Mouse (Mus musculus): ENCODE data around the gene Rnf19b. TPM values are rescaled to one million over a fixed set of nuclear protein-coding genes. Genes with fewer than 3 reads are reported as not detected.

Gene Rnf19b
- total RNA-seq, 2 experiments from 2014 or later, result 17.8 to 20.2 TPM

DNA sequence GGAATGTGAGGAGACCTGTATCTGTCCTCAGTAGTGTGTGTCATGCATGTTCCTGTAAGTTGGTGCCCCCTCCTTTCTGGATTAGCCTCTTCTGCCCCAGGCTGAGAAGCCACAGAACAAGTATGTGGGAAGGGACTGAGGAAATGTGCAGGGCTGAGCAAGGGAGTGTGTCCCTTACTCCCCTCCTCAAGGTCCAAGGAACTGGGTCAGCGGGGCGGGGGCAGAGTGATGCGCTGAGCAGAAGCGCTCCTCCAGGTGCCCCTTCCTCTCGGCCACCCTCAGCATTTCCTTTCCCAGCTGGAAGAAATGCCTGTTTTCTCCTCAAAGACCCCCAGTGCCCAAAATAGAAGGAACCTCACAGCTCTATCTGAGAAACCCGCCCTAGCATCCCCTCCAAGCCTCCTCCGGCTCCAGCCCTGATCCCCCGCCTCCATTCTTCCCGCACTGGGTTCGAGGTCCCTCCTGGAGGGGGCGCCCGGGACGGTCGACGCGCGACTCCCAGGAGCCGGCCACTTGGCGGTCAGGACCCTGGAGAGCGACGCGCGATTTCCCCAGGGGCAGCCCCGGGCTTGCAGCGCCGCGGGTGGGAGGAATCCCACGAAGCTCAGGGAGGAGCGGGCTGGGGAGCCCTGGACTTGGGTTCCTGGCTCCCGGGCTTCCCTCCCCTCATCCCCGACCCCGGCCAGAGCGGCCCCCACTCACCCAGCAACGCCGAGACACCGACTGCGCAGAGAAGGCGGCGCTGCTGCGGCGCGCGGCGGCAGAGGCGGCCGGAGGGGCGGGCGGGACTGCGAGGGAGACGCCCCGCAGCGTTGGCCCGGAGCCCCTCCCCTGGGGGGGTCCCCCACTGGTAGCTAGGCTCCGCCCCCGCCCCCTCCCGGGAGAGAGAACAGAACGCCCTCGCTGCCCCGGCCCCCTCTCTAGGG, 62.7 kb downstream of the Rnf19b start:
- DNase-seq, result peak; percentile 37

DNA sequence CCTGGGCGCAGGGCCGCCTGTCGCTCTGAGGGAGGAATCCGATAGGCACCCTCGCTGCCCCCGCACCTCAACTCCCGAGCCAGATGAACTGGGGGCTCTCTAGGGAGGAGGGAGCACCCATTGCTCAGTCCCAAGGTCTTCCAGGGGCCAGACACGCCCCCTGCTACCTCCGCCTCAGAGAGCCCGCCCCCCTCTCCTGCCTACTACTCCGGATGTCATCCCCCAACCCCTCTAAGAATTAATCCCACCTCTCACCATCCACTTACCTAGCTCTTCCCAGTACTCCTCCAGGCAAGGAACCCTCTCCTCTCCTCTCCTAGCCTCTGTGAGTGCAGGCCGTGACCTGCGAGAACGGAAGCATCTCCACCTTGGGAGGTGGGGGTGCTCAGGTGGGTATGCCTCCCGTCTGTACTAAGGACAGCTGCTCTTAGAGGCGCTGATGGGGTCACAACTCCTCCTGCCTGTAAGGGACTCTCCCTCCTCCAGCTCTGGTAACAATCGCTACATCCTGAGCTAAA, 63.6 kb downstream of the Rnf19b start, which contains the start of gene Hpca:
Gene Hpca (minus strand): TSS at position 468 of the 518 bp plus-strand sequence.
- no peak for DNase-seq

DNA sequence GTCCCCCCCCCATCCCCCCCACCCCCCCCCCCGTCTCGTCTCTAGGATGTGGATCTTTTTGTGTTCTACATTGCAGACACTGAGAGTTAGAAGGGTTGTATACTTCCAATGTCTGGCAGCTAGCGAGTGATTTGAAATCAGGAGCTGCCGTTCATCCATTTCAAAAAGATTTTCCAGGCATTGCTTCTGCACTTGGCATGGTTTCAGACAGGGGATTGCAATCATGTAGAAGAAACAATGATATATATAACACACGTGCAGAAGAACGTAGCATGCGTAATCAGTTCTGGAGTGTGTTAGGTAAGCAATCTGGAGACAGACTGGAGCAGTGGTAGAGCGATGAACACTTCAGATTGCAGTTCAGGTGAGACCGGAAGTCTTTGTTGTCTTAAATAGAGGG, 64.0 kb downstream of the Rnf19b start:
- DNase-seq, result no peak

DNA sequence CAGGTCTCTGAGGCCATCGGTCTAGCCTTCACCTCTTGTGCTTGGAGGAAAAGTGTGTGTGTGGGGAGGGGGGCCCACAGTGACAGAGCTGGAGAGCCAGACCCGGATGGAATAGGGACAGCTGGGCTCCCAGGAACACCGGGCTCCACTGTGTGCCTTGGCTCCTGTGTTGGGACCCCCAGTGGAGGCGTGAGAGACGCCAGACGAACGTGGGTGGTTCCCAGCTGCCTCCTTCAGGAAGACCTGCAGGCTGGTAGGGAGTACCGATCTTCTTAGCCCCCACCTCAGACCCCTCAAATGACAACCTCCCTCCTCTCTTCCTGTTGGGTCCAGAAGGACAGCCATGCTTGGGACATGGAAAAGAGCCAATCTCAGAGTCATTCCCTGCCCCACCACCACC, 64.6 kb downstream of the Rnf19b start:
- no peak for DNase-seq

DNA sequence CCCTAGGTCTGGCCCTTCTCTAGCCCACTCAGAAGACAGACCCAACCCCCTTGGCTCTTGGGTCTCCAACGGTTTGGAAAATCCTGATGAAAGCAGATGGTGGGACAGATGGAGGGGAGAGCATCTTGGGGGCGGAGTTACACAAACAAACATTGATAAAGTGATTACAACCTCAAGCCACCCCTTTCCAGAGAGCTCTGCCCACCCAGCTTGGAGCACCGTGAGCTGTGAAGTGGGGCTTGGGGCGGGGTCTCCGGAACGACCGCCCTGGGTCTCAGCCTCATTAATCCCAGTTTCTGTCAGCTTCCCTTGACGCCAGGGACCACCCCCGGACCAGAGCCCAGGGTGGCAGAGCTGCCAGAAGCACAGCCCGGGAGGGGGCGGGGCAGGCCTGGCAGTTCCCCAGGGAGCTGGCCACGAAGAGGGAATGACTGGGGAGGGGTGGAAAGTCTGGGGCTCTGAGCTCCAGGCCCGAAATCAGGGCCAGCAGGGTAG, 66.6 kb downstream of the Rnf19b start:
- DNase-seq, result no peak

DNA sequence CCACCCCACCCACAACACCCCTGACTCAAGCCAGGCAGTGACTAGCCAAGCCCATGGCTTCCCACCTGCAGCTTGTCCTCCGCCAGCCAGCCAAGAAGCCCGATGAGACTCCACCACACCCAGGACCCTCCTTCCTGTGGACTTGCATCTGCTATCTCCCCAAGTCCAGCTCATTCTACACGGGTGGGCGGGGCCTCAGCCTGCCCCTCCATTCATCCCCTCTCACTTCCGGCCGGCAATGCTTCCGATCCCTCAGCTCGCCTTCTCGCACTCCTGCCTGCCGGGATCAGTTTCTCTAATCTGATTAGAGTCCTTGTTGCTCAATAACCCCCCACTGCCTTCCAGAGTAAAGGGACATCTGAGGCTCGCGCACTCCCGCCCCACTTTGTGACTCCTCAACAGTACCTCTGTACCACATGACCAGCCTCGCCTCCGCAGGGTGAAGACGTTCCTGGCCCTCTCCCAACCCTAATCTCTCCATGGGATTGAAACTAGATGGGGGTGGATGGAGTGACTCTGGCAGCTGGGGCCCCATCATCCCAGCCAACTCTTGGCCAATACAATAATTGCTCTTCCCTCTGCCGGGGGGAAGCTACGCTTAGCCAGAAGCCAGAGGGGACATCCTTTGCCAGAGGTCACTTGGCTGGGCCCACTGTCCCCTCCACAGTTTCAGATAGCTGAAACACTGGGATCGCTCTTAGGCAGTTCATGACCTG, 67.8 kb downstream of the Rnf19b start:
- DNase-seq, result peak; percentile 54

DNA sequence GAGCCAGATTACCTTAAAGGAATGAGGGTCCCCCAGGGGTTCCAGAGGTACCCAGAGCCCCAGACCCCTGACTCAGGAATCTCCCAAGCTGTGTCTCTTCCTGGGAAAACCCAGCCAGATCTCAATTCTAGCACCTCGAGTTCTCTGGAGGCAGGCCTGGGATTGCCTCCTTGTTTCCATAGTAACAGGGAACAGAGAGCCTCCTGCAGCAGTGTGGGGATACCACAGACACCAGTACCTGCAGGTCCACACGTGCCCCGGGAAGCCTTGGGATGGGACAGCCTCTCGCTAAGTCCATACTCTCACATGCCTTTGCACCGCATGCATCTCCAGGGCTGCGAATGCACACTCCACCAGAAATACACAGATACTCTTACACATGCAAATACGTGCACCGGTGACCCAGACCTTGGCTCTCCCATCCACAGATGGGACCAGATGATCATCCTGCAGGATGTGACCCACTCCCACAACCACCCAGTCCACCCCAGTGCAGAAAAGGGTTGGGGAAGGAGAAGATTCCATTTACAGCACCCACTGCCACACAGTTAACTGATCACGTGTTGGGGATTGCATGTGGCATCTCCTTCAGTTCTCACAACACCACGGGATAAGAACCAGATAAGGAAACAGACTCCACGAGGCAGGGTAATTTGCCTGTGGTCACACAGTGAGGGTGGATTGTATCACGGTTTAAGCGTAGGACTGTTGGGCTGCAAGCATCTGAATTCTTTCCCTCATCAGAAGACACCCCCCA, 70.7 kb downstream of the Rnf19b start:
- no peak for DNase-seq

DNA sequence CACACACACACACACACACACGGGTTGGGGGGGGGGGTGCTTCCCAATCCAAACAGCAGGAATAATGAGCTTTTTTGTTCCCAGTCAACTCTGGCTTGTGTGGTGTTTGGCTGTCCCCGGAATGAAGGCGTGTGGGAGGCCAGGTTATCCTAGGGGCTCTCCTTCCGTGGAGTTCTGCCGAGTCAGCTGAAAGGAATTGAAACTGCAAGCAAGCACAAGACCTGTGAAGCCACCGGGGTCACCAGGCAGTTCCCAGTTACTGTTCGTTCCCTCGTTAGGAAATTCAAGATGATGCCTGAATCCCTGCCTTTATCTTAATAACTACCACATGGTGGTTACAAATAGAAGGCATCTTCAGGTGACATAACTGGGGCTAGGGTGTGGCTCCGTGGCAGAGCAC, 71.3 kb downstream of the Rnf19b start:
- no peak for DNase-seq

DNA sequence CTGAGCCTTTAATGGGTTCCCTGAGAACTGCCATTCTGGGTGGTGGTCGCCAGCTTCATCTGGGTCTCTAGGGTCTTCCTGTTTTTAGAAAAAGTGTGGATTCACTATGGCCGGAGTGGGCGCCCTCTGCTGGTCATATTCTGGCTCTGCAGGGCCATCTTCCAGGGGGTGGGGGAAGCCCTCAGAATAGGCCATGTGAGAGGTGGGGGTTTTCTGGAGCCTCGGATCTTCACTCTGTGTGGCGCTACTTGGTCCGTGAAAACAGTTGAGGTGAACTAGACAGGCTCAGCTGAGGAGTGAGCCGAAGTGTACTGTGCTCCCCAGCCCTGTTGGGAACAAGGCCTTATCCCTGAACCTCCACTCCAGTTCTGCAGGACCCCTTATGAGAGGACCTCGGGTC, 72.1 kb downstream of the Rnf19b start:
- no peak for DNase-seq

DNA sequence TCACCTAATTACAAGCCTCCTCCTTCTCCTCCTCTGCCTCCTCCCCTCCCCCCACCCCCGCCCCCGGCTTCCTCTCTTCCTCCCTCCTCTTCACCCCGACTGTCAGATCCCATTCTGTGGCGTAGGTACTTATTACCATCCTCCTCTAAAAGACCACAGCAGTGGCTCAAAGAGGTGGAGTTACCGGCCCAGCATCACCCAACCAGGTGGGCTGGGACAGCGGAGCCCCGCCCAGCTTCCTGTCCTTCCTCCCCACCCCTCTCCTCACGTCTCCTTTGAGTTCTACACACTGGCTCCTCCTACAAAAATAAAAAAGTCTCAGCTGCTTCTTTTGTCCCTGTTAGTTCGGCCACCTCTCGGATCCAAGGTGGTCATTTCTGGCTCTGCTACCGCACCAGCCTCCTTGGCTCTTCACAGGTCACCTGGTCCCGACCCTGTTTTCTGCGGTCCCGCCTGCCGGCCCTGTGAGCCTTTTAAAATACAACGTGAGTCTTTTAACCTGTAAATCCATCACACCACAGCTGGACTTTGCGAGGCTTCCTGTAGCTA, 72.8 kb downstream of the Rnf19b start:
- DNase-seq, result no peak

DNA sequence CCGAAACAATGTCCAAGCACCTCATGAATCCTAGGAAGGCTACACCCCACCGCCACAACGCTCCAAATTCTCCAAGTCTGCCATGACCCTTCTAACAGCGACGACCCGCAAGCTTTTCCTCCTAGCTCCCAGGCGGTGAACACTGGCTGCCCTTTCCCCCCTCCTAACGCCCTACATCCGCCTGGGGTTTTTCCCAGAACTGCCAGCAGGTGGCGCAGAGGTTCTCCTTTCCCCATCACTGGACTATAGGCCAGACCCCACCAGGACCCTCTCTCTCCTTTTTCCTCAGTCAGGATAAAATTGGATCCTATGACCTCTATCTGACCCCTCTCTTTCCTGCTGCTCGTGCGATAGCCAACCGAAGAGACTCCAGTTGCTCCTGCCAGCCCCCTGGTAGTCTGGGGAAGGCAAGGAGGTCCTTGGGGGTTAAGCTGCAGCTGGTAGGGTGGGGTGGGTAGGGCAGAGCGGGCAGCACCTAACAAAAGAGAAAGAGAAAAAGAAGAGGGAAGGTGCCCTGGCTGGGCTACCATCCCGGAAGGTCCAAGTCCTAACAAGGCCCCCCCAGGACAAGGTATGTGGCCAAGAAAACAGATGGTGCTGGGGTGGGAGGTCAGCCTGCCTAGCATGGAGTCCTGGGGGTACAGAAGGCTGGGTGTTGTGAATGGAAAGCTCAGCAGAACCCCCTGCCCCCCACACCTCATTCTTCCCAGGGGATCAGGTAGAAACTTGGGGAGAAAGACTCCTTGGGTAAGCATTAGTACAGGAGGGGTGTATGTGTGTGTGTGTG, 76.9 kb downstream of the Rnf19b start:
- peak; percentile 42 for DNase-seq

Other genes starting within 250 kb of the Rnf19b start
- gene Trim62, start 174.7 kb upstream of the Rnf19b start, total RNA-seq (2021), result under 1 TPM; 0.59 to 0.88 TPM
- gene Azin2, start 95.8 kb upstream of the Rnf19b start, total RNA-seq (2021), result 1 to 10 TPM; 1.8 to 3.1 TPM
- 10 to 100 TPM; 27.4 to 36.0 TPM for gene Ak2, start 66.3 kb upstream of the Rnf19b start, total RNA-seq (2021)
- gene Tmem54, start 47.3 kb downstream of the Rnf19b start, total RNA-seq (2021), result not detected
- not detected for gene Hpca, start 63.8 kb downstream of the Rnf19b start, total RNA-seq (2021)
- gene Fndc5, start 78.7 kb downstream of the Rnf19b start, total RNA-seq (2021), result 10 to 100 TPM; 71.5 to 93.0 TPM
- 1 to 10 TPM; 3.5 to 4.0 TPM for gene S100pbp, start 131.5 kb downstream of the Rnf19b start, total RNA-seq (2021)
- gene Yars, start 131.5 kb downstream of the Rnf19b start, total RNA-seq (2021), result 10 to 100 TPM; 31.7 to 34.2 TPM
- 1 to 10 TPM; 1.3 to 2.0 TPM for gene C77080, start 203.1 kb downstream of the Rnf19b start, total RNA-seq (2021)
- 10 to 100 TPM; 40.2 to 44.7 TPM for gene Sync, start 229.3 kb downstream of the Rnf19b start, total RNA-seq (2021)

Data from gastrocnemius, postnatal 25 days (tissue).